Mouse (Mus musculus): ENCODE results near the gene Pcyt2.

GRCm38 (mm10) chr11:120588531-120588930 is 29.2 kb downstream of the Pcyt2 start:
- TF ChIP-seq CTCF (IDR thresholded peaks at IDR 0.05; ENCODE audit: borderline replicate concordance, control insufficient read depth, extremely low read depth, insufficient read depth, low read length, poor library complexity), result no peak
- TF ChIP-seq POLR2A (IDR thresholded peaks at IDR 0.05; ENCODE audit: control insufficient read depth, extremely low read depth, insufficient read depth, low read length, poor library complexity), result no peak
